Mouse (Mus musculus) monocyte, adult 2 months (primary cell): Measurements from ENCODE around the gene Kcnip2.
"Not testable (repeated sequence)": the region's sequence is repeated elsewhere in the genome, so short reads cannot be mapped to it uniquely, and the experiment has no call there.

Experiments
- DNase-seq, 2 experiments: peaks; one replicate each; pipeline ENCODE4 v3.0.0; 2022; ENCODE audit warnings: low spot score in 2 of 2, low read depth in 1 of 2

The Kcnip2 gene

GRCm38 (mm10) chr19:45812115-45812514, 3.7 kb downstream of the Kcnip2 start:
- peak in 1 of 2 experiments; percentile 34 for DNase-seq

GRCm38 (mm10) chr19:45811028-45811674, 4.7 kb downstream of the Kcnip2 start:
- DNase-seq: no peak

- DNase-seq: no peak
These were observed 8.1 kb downstream of the Kcnip2 start for GRCm38 (mm10) chr19:45807732-45808131.

- DNase-seq: not testable (repeated sequence)
These were observed 10.0 kb downstream of the Kcnip2 start for GRCm38 (mm10) chr19:45805817-45806216.

GRCm38 (mm10) chr19:45804593-45805368, 11.1 kb downstream of the Kcnip2 start:
- DNase-seq: no peak

GRCm38 (mm10) chr19:45803408-45803807, 12.5 kb downstream of the Kcnip2 start:
- no peak for DNase-seq

- DNase-seq: no peak
These were observed 13.2 kb downstream of the Kcnip2 start for GRCm38 (mm10) chr19:45802702-45803101.

- no peak for DNase-seq
These were observed 19.0 kb downstream of the Kcnip2 start for GRCm38 (mm10) chr19:45796879-45797278.

- DNase-seq: no peak
These were observed 19.8 kb downstream of the Kcnip2 start for GRCm38 (mm10) chr19:45796061-45796556.

- no peak for DNase-seq
These were observed 20.4 kb downstream of the Kcnip2 start for GRCm38 (mm10) chr19:45795406-45795944.

GRCm38 (mm10) chr19:45794718-45795117, 21.1 kb downstream of the Kcnip2 start:
- DNase-seq: no peak

GRCm38 (mm10) chr19:45792404-45792803, 23.5 kb downstream of the Kcnip2 start:
- DNase-seq: no peak

GRCm38 (mm10) chr19:45789888-45790874, 25.7 kb downstream of the Kcnip2 start:
- DNase-seq: peak; percentile 29 to 38

GRCm38 (mm10) chr19:45789365-45789764, 26.5 kb downstream of the Kcnip2 start:
- no peak for DNase-seq

- DNase-seq: no peak
These were observed 27.5 kb downstream of the Kcnip2 start for GRCm38 (mm10) chr19:45788337-45788736.

- no peak for DNase-seq
These were observed 28.4 kb downstream of the Kcnip2 start for GRCm38 (mm10) chr19:45787450-45787849.

- DNase-seq: no peak
These were observed 30.4 kb downstream of the Kcnip2 start for GRCm38 (mm10) chr19:45785470-45785869.

- DNase-seq: no peak
These were observed 31.8 kb downstream of the Kcnip2 start for GRCm38 (mm10) chr19:45783933-45784576.

GRCm38 (mm10) chr19:45783181-45783932, 32.5 kb downstream of the Kcnip2 start, which contains the start of gene Mgea5:
Gene Mgea5, minus strand, starts transcription at chr19:45783837.
- peak; percentile 96 to 99 for DNase-seq
